Mouse (Mus musculus) hindlimb bud, embryonic 11.5 days (tissue): ENCODE results near the gene Ikzf3.

Source experiments
- DNase-seq: peaks from one replicate; pipeline ENCODE4 v3.0.0-alpha.2; 2012; ENCODE audit warnings: low read depth, low spot score; ENCODE audit errors: extremely low spot score

The Ikzf3 gene

DNA sequence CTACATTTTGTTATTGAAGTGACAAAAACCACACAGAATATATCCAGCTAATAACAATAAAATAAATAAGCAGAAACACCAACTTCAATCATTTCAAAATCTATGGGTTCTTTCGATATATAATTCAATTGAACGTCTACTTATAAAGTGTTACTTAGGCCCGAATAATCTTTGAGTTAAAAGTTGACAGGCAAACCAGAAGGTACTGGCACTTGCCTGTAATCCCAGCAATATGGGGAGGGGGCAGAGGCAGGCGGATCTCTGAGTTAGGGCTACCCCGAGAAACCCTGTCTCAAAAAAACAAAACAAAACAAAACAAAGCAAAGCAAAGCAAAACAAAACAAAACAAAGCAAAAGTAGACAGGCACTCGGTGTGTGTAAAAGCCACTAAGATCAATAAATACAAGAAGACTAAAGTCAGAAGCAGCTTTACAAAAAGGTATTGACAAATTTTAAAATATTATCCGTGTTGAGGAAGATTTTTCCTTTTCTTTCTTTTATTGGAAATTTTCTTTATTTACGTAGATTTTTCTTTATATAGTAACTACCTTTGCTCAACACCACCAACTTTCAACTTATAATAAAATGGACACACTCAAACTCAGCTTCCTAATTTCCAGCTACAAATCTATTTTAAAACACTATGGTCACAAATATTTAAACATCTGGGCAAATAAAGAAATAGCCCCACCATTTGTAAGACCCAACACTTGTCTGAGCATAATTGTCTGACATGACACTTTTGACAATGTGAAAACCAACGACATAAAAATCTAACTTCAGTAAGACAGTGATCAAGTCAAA lies 70.0 kb downstream of the Ikzf3 start:
- DNase-seq = no peak

DNA sequence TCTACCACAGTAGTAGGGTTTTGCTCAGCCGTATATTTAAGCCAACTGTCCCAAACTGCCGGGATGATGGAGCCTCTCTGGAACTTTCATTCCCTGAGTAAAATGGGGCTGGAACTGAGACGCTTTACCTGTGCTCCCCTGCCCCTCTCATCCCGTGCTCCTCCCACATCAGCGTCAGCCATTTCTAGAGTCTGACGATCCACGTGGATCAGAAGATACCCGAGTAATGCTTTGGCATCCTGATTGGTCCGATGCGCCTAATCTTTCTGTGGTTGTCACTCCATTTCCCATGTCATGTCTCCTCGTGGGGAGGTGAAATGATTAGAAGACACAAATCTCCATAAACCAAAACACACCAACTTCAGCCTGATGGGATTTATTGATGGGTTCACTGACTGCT lies 70.9 kb downstream of the Ikzf3 start:
- no peak for DNase-seq

- no peak for DNase-seq
Measured at GRCm38 (mm10) chr11:98473916-98474479, 71.8 kb downstream of the Ikzf3 start.

DNA sequence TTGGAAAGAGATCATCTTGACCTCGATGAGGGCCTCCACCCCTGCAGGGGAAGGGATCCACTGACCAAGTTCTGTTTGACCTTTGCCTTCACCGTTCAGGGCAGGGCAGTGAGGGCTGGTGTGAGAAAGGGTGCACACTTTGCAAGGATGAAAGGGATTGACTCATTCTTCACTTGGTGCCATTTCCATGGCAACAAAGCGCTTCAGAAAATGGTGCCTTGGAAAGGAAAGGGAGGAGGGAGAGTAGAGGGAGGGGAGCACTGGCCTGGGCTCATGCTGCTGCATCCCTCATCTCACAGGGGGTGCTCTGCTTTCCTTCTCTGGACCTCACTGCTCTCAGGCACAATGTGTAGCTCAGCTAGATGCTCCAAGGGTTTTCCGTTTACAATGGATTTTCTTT lies 73.1 kb downstream of the Ikzf3 start:
- no peak for DNase-seq

DNA sequence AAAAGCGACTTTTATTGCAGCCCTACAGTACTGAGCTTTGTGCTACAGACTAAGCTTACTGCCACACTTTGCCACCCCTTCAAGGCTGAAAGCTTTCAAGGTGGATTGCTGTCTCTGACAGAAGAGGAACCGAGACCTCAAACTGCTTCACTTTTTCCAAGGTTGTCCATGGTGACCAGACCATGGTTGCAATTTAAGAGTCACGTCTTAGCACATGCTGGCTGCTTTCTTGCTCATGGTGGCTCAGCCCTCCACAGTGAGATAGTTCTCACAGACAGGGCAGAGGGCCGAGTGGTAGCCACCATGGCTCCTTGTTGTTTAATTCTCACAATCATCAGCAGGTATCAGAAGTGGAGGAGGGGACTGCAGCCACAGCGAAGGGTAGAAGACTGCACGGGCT lies 75.0 kb downstream of the Ikzf3 start:
- no peak for DNase-seq

DNA sequence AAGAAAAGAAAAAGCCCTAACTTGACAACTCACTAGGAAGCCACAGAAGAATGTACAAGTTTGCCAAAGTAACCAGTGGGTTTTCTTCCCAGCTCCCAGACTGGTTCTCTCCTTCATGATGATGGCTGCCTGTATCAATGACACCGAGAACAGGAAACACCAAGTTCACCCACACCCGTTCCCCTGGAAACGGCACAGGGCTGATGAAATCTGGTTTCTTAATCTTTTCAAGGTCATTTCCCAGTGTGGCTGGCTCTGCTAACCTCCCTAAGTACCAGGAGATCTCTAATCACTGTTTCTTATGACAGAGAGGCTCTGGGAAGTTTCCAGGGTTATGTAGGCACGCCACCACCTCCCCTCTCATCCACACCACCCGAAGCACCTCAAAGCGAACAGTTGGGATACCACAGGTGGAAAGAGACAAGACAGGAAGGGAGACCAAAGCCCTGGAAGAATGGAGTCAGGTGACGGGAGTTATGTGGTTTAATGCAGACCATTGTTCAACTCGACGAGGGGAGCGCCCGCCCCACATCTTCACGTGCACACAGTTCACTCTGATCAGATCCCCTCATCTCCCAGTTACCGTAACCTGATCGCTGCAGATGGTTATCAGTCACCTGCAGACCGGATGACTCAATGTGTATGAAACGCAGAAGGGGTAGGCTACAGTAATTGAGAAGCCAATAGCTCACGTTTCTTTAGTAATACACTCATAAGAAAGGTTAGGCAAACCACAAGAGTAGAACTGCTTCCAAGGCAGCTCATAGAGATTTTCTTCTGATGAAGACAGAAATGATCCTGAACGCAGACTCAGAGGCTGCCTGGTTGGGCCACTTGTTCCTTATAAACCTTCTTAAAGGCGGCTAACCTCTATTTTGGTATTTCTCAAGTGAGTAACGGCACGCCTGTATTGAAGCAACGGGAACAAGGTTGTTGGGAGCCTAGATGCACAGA lies 75.8 kb downstream of the Ikzf3 start:
- no peak for DNase-seq

DNA sequence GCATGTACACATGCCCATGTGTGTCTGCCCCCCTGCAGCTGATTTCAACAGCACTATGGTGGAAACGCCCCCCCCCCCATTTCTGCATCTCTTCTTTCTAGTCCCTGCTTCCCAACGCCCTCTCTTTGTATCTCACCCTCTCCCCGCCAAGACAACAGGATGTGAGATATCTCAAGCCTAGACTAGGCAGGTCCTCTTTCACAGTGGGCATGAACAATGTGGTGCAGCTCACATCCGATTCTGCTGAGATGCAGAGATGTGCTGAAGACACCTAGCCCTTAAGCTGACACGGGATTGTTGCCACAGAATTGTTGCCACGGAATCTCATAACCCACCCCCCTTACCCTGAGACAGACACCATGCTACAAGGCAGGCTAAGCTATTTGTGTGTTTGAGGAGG lies 81.3 kb downstream of the Ikzf3 start:
- no peak for DNase-seq

DNA sequence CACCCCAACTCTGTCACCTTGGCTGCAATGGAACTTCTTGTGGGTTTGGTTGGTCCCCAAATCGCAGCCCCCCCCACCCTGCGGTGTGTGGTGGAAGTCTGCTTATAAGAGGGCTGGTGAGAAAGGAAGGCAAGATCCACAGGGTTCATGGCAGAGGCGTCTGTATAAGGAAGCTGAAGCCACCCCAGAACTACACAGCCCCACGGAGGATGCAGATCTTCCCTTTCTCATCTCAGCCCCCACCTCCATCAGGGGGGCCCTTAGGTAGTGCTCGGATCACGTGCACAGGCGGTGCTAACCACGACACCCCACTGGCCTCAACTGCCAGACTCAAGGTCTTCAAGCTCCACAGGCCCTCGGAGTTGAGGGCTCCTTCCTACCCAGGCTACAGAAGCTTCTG lies 81.9 kb downstream of the Ikzf3 start:
- DNase-seq = no peak

GRCm38 (mm10) chr11:98462255-98462654 lies 83.6 kb downstream of the Ikzf3 start:
- no peak for DNase-seq

DNA sequence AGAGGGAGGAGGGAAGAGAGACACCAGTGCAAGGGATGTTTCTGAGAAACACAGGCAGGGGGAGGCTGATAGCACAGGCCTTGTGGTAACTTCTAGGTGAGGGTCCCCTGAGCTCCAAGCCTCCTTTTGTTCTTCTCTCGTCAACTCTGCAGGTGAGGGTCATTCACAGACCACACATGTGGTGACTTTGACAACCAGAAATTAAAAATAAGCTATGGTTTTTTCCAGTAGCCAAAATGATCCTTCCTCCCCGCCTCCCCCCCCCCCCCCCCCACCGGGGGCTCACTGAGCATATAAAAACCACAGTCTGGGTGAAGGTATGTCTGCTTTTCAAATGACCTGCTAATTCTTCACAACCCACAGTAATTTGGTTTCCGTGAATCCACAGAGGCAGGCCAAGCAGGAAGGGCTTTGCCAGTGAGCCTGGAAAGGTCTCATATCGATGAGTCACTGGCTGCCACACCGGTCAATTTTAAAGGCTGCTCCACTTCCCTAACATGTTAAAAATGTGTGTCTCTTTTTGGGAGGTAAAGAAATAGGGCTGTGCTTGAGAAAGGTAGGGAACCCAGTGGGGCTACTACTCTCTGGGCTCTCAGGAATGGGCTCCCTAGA lies 84.6 kb downstream of the Ikzf3 start:
- no peak for DNase-seq

DNA sequence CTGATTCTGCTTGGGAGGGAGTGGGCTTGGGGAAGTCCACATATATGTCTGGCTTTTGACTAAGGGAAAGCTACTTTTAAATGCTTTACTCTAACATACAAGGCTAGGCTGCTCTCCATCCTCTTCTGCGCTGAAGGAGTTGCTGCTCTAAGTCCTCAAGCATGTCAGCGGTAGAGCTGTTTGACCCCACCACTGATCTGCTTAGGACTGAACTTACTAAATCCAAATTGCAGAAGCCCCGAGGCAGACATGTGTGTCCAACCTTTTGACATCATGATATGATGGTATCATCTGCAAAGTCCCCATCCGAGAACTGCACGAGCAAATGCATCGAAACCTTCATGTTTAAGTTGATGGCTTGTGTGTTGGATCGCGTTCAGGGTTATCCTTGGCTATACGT lies 86.0 kb downstream of the Ikzf3 start:
- DNase-seq = no peak

DNA sequence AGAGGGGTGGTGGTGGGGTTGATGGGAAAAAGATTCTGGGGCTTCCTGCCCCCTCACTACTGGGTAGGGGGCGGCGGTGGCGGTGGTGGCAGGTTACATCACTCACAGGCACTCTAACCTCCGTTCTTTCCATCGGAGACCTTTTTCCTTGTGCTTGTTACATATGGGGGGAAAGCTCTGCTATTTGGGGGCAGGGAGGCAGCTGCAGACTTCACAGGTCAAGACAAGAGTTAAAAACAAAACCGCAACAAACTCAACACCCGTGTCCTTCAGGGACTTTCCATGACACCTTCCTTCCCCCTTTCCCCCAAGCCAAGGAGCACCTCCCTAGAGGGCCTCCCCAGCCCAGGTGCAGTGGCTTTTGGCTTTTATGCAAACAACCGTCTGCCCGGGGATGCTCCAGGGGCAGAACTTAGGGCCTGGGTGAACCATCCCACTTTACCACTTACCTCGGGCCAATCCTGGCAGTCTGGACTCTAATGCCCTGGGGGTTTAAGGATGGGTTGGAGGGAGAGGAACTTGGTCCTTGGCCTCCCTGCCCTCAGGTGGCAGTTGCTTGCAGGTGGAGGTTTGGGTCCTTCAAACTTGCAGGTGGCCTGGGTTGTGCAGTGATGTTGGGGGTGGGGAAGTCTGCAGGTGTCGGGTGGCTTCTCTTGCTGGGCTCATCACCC lies 86.6 kb downstream of the Ikzf3 start:
- no peak for DNase-seq

DNA sequence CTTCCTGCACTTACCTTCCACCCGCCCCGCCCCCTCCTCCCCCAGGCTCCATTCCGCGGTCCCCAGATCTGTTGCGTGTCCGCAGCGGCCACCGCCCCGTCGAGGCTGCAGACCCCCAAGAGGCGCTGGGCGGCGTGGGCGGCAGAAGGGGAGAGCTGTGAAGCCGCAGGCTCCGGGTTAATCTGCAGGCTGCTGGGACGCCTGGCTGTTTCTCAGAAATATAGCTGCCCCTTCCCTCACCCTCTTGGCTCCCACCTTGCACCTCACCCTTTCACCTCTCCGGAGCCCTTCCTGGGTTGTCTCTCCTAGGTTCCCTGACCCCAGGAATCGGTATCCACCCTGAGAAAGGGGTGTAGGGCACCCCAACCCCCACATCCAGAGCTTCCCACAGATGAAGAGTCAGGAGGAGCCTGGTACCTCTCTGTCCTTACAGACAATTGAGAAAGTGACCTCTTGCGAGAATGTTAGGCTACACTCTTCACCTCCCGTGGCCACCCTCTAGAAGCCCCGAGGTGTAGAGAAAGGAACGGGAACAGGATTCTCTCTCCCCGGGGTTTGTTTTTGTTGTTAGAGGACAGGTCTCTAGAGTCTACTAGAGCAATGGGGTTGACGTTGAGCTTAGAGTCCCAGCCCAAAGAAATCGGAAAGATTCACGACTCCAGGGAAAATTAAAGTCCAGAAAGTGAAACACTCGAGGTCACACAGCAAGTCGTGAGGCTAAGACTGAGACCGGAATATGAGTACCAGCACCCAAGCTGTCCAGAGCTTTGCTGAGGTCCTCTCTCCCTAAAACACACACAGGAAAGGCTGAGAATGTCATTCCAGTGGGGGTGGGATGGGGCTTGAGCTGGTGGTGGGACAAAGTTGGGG lies 87.5 kb downstream of the Ikzf3 start:
- no peak for DNase-seq

DNA sequence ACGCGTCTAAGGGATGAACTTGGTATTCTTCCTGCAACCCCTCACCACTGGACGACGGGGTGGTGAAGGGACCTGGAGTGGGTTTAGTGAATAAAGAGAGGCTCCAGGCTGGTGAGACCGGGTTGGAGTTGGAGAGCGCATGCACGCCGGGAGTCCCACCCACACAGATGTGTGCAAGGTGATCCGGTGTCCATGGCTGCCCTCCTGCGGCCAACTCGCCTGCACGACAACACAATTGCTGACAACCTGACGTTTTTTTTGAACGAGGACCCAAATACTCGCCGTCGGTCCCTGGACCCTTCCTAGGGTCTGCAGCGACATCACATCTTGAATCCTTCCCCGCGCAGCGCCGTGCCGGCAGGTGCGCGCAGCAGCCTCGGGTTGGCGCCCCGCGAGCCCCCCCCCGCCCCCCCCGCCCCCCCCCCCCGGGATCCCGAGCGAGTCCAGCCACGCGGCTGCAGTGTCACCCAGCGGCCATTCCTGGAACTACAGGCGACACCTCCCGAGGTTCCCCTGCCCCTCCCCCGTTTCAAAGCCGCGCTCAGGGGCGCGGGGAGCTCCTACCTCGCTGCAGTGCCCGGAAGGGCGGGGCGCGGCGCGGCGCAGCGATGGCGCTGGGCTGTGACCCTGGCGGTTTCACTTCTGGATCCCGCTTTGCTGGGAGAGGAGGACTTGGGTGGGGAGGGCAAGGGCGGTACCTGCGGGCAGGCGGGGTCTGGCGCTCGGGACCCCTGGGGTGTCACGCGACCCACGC lies 88.3 kb downstream of the Ikzf3 start:
- peak; percentile 61 for DNase-seq

- DNase-seq = no peak
Measured at GRCm38 (mm10) chr11:98456945-98457344, 88.9 kb downstream of the Ikzf3 start.

- DNase-seq = no peak
Measured at GRCm38 (mm10) chr11:98456545-98456944, 89.3 kb downstream of the Ikzf3 start.

- DNase-seq = no peak
Measured at GRCm38 (mm10) chr11:98455484-98455883, 90.3 kb downstream of the Ikzf3 start.

- DNase-seq = no peak
Measured at GRCm38 (mm10) chr11:98449921-98450771, 95.7 kb downstream of the Ikzf3 start.
